Mouse (Mus musculus) ES-Bruce4 (cell line): ENCODE measurements around the gene Eif3l. TPM values are rescaled to one million over a fixed set of nuclear protein-coding genes. Genes with fewer than 3 reads are reported as not detected.

ENCODE experiments used
- H3K27ac ChIP-seq: 2 replicates; pipeline ENCODE4 v1.5.1; 2012; ENCODE audit warnings: low read length, inconsistent platforms; ENCODE audit not compliant: insufficient read depth
- H3K27me3 ChIP-seq: 2 replicates; pipeline ENCODE4 v1.6.1; 2012; ENCODE audit warnings: mild to moderate bottlenecking, low read length, inconsistent platforms; ENCODE audit not compliant: control insufficient read depth, poor library complexity, insufficient read depth, severe bottlenecking
- H3K36me3 ChIP-seq: 2 replicates; pipeline ENCODE4 v1.6.1; 2012; ENCODE audit warnings: inconsistent platforms, mild to moderate bottlenecking, low read length, moderate library complexity; ENCODE audit not compliant: control insufficient read depth, poor library complexity, insufficient read depth, severe bottlenecking
- H3K4me1 ChIP-seq: one replicate; pipeline ENCODE4 v1.8.1; 2011; ENCODE audit warnings: low read length; ENCODE audit not compliant: control insufficient read depth, insufficient read depth
- H3K4me3 ChIP-seq: 2 replicates; pipeline ENCODE4 v1.5.1; 2011; ENCODE audit warnings: low read depth, mild to moderate bottlenecking, low read length
- H3K9ac ChIP-seq: 2 replicates; pipeline ENCODE4 v1.6.1; 2012; ENCODE audit warnings: low read depth, mild to moderate bottlenecking, inconsistent platforms; ENCODE audit not compliant: poor library complexity, severe bottlenecking
- H3K9me3 ChIP-seq: replicated peaks from 2 replicates; pipeline ENCODE4 v1.6.1; 2012; ENCODE audit warnings: mild to moderate bottlenecking, low read length, inconsistent platforms; ENCODE audit not compliant: control insufficient read depth, poor library complexity, insufficient read depth, severe bottlenecking
- CTCF ChIP-seq: IDR thresholded peaks from one replicate; pipeline ENCODE4 v1.8.1; 2011; ENCODE audit warnings: low read depth, low read length
- EP300 ChIP-seq: IDR thresholded peaks from 2 replicates; pipeline ENCODE4 v1.6.1; 2011; ENCODE audit warnings: low read depth, low read length; ENCODE audit not compliant: insufficient read depth
- POLR2A ChIP-seq: IDR thresholded peaks from one replicate; pipeline ENCODE4 v1.8.1; 2011; ENCODE audit warnings: low read length; ENCODE audit not compliant: insufficient read depth
- polyA plus RNA-seq: library from polyadenylated mRNA; stranded (reverse); fragments of >200 nt; gene quantifications from 2 replicates; pipeline ENCODE4 v1.2.4, GENCODE M21; 2011; ENCODE audit warnings: low read depth; ENCODE audit not compliant: missing spikeins, insufficient read depth, insufficient read length

Eif3l gene
- polyA plus RNA-seq, 1 experiment = 608 TPM

GRCm38 (mm10) chr15:79133191-79133661 lies 58.2 kb downstream of the Eif3l start:
- Histone ChIP-seq H3K27me3 (no peaks in the 10 kb centered on the region), H3K36me3 (no peaks in the 10 kb centered on the region), H3K9me3 (no peaks in the 10 kb centered on the region), H3K27ac (no peak overlapping the region), H3K9ac (no peak overlapping the region), H3K4me3 (no peak overlapping the region), H3K4me1 (peaks cover 2% of the 10 kb centered on the region)
- TF ChIP-seq EP300 = no peak
- TF ChIP-seq POLR2A = no peak
- TF ChIP-seq CTCF = no peak

GRCm38 (mm10) chr15:79134496-79135270 lies 59.7 kb downstream of the Eif3l start:
- Histone ChIP-seq H3K36me3 (no peaks in the 10 kb centered on the region), H3K9ac (no peak overlapping the region), H3K9me3 (no peaks in the 10 kb centered on the region), H3K27me3 (no peaks in the 10 kb centered on the region), H3K4me3 (no peak overlapping the region), H3K27ac (no peak overlapping the region), H3K4me1 (peaks cover 2% of the 10 kb centered on the region)
- TF ChIP-seq CTCF (no peak), EP300 (no peak), POLR2A (no peak)

DNA sequence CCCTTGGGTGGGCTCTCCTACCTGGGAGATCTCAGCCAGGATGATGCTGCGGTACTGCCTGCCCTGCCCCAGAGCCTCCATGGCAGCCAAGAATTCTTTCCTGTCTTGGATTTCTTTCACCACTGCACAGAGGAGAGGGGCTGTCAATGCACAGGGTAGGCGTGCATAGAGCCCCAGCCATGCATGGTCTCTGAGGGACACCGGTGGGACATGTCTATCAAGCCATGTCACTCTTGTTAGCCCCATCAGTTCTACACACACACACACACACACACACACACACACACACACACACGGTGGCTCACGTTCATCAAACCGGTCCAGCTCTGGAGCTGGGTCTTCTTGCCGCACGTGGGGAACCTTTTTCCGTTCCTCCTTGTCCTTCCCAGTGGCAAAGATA lies 60.4 kb downstream of the Eif3l start:
- Histone ChIP-seq H3K27me3 (no peaks in the 10 kb centered on the region), H3K27ac (no peak overlapping the region), H3K4me1 (peaks cover 2% of the 10 kb centered on the region), H3K36me3 (no peaks in the 10 kb centered on the region), H3K9me3 (no peaks in the 10 kb centered on the region), H3K9ac (no peak overlapping the region), H3K4me3 (no peak overlapping the region)
- TF ChIP-seq EP300 (no peak), CTCF (no peak), POLR2A (no peak)

DNA sequence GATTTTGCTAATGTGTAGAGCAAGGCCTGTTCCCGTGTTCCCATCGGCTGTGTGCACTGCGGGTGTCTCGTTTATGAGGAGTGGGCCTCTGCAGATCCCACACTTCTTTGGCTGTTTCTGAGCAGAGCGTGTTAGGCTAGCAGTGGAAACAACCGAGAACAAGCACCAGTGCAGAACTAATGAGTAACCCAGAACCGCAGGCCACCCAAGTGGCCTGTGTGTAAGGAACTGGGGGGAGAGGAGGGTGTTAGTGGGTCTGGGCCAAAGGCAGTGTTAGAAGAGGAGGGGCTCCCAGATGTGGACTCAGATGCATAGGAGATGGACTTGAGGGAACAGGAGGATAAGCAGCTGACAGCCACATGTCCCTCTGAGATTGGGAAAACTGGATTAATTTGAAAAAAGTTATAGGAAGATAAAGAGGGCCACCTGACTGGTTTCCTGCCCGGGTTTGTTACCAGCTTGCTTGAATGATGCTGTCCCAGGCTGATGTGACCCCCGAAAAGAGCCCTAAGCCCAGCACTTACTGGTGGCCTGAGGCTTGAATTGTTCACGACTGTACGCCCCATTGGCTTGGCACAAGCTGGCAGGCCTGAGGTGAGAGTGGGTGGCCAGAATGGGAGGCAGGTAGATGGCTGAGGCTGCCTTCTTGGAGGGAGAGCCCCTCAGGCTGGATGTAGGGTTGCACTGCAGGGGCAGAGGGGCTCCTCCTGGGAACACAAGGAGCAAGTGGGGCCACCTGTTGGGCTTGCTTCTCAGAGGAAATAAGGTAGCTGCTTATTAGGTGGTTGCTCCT lies 61.0 kb downstream of the Eif3l start:
- TF ChIP-seq CTCF (no peak), POLR2A (no peak), EP300 (no peak)
- Histone ChIP-seq H3K9me3 (no peaks in the 10 kb centered on the region), H3K36me3 (no peaks in the 10 kb centered on the region), H3K9ac (no peak overlapping the region), H3K4me1 (peaks cover 2% of the 10 kb centered on the region), H3K4me3 (no peak overlapping the region), H3K27me3 (no peaks in the 10 kb centered on the region), H3K27ac (no peak overlapping the region)

DNA sequence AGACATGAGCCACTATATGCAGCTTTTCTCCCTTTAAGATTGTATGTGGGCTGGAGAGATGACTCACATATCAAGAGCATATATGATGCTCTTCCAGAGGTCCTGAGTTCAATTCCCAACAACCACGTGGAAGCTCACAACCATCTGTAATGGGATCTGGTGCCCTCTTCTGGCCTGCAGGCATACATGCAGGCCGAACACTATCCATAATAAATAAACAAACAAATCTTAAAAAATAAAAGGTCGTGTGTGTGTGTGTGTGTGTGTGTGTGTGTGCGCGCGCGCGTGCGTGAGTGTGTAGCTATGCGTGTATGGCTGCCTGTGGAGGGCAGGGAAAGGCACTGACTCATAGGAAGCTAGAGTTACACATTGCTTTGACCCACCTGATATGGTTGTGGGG lies 64.7 kb downstream of the Eif3l start:
- peaks cover 7% of the 10 kb centered on the region for H3K36me3 ChIP-seq
- H3K27ac ChIP-seq = no peak overlapping the region
- H3K4me3 ChIP-seq = no peak overlapping the region
- TF ChIP-seq CTCF = peak; percentile 51
- TF ChIP-seq EP300 = no peak
- H3K27me3 ChIP-seq = no peaks in the 10 kb centered on the region
- peaks cover 2% of the 10 kb centered on the region for H3K4me1 ChIP-seq
- no peak overlapping the region for H3K9ac ChIP-seq
- no peaks in the 10 kb centered on the region for H3K9me3 ChIP-seq

- Histone ChIP-seq H3K27ac (no peak within 1 kb of the TSS), H3K4me1 (peaks cover 2% of the 10 kb centered on the region), H3K9me3 (no peaks in the 10 kb centered on the region), H3K27me3 (no peaks in the 10 kb centered on the region), H3K9ac (peak within 1 kb of the TSS; percentile 35), H3K36me3 (peaks cover 16% of the 10 kb centered on the region), H3K4me3 (peak within 1 kb of the TSS; percentile 84)
- TF ChIP-seq POLR2A (peak; percentile 90), CTCF (no peak), EP300 (peak; percentile 39; the same call in 1 of the 2 replicates)
These were observed 66.0 kb downstream of the Eif3l start, which contains the start of the genes Polr2f and 1700088E04Rik for GRCm38 (mm10) chr15:79140866-79141565. Gene Polr2f (plus strand): TSS chr15:79141009. Gene 1700088E04Rik (minus strand): TSS chr15:79141253.
